Mouse (Mus musculus) brain, embryonic 14.5 days (tissue): ENCODE data around the gene Tbc1d24.

Experiments
- CTCF ChIP-seq: fragments of 200-500 bp; IDR thresholded peaks from 2 replicates; pipeline ENCODE4 v1.5.1; 2012; ENCODE audit warnings: inconsistent platforms, mild to moderate bottlenecking, moderate library complexity, borderline replicate concordance; ENCODE audit not compliant: insufficient read depth, insufficient read length; ENCODE audit errors: extremely low read depth
- POLR2A ChIP-seq: fragments of 200-500 bp; IDR thresholded peaks from 2 replicates; pipeline ENCODE4 v1.6.1; 2012; ENCODE audit warnings: mild to moderate bottlenecking, inconsistent platforms, borderline replicate concordance; ENCODE audit not compliant: poor library complexity, insufficient read depth, insufficient read length, severe bottlenecking; ENCODE audit errors: extremely low read depth

- TF ChIP-seq CTCF (no peak), POLR2A (no peak)
Measured at GRCm38 (mm10) chr17:24205908-24206361, 573 bp upstream of the Tbc1d24 start.
